Comparison of ENCODE assay signal across 13 mouse cellular contexts in the genomic region with DNA sequence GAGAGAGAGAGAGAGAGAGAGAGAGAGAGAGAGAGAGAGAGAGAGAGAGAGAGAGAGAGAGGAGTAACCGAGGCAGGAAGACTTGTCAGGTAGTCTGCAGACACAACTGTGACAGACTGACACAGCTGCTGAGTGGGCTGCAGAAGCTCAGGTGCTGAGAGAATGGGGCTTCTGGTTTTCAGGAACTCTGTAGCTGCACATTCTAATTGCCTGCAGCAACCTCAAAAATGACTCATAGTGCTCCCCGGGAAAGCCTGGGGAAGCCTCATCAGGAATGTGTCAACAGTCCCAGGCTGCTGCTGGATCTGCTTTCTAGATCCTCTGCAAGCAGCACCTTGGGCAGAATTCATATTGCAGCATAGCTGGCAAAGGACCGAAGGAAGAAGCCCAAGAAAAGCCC.
DNase-seq lines count a peak whose midpoint lies in the region; ATAC-seq and TF ChIP-seq lines count a peak whose summit lies in the region.
"Had no signal": no experiment of that assay in that cellular context is flagged by ENCODE, and none has a peak within 500 bp of the region (broad histone marks: within the 10 kb centered on the region; RNA-seq: fewer than 3 reads in every experiment).

No protein-coding gene starts in this region.

- no peak for TF ChIP-seq POLR2A in heart, adult 2 months (IDR thresholded peaks at IDR 0.05; ENCODE audit: insufficient read depth, low read depth, low read length)

- in situ Hi-C loops in Patski (cut with MboI; ENCODE audit: low pct_unique_long_range_greater_than_20kb) = no loop called here

- H3K4me1 ChIP-seq in heart, embryonic 12.5 days (replicated peaks) = peaks cover 12% of the 10 kb centered on the region
- no peaks in the 10 kb centered on the region for H3K4me1 ChIP-seq in heart, adult 2 months (ENCODE audit: control insufficient read depth, insufficient read depth, low read length)
- peaks cover 22% of the 10 kb centered on the region for H3K4me1 ChIP-seq in limb, embryonic 13.5 days
- H3K4me1 ChIP-seq: heart, embryonic 15.5 days; midbrain, embryonic 15.5 days had no signal

- H3K27me3 ChIP-seq in heart, embryonic 12.5 days (replicated peaks) = no peaks in the 10 kb centered on the region
- no peaks in the 10 kb centered on the region for H3K27me3 ChIP-seq in heart, adult 2 months (ENCODE audit: control insufficient read depth, insufficient read depth, low read length)
- peaks cover 43% of the 10 kb centered on the region for H3K27me3 ChIP-seq in Patski
- H3K27me3 ChIP-seq in limb, embryonic 13.5 days = no peaks in the 10 kb centered on the region
- H3K27me3 ChIP-seq: heart, embryonic 15.5 days; midbrain, embryonic 15.5 days had no signal

- no peak for TF ChIP-seq EP300 in heart, adult 2 months (IDR thresholded peaks at IDR 0.05; ENCODE audit: insufficient read depth, low read depth, low read length)

- no peak overlapping the region for H3K4me3 ChIP-seq in heart, embryonic 12.5 days
- no peak overlapping the region for H3K4me3 ChIP-seq in heart, adult 2 months
- H3K4me3 ChIP-seq in limb, embryonic 13.5 days = no peak overlapping the region
- H3K4me3 ChIP-seq: heart, embryonic 15.5 days; midbrain, embryonic 15.5 days had no signal

- intact Hi-C loops in heart, adult 2 months (cut with DNase I) = no loop called here

- no peak overlapping the region for H3K4me2 ChIP-seq in heart, embryonic 12.5 days
- H3K4me2 ChIP-seq in limb, embryonic 13.5 days (replicated peaks) = no peak overlapping the region
- H3K4me2 ChIP-seq: heart, embryonic 15.5 days; midbrain, embryonic 15.5 days had no signal

- H3K79me2 ChIP-seq in heart, adult 2 months (replicated peaks; ENCODE audit: control insufficient read depth, insufficient read depth, low read length) = no peaks in the 10 kb centered on the region

- POLR2A ChIA-PET in Patski (lab: Charles Lee) = no interaction called here

- no peaks in the 10 kb centered on the region for H3K36me3 ChIP-seq in heart, embryonic 12.5 days
- no peaks in the 10 kb centered on the region for H3K36me3 ChIP-seq in heart, adult 2 months (ENCODE audit: control insufficient read depth, insufficient read depth, low read length)
- no peaks in the 10 kb centered on the region for H3K36me3 ChIP-seq in limb, embryonic 13.5 days
- H3K36me3 ChIP-seq: heart, embryonic 15.5 days; midbrain, embryonic 15.5 days had no signal

- no peak for DNase-seq in heart, adult 2 months
- DNase-seq in Patski (ENCODE audit: low read depth, low spot score) = peak; percentile 27
- DNase-seq in frontal cortex, postnatal 25 days (ENCODE audit: low spot score in 2 of 2) = peak; percentile 20 to 50
- no peak for DNase-seq in kidney, adult 18-20 months
- no peak for DNase-seq in kidney, adult 11 months
- DNase-seq: kidney, adult 8-10 months had no signal

- no peak overlapping the region for H3K9ac ChIP-seq in heart, embryonic 12.5 days
- H3K9ac ChIP-seq in heart, adult 2 months (ENCODE audit: low read depth, low read length) = no peak overlapping the region
- H3K9ac ChIP-seq in limb, embryonic 13.5 days = no peak overlapping the region
- H3K9ac ChIP-seq: heart, embryonic 15.5 days; liver, embryonic 14.5 days; midbrain, embryonic 15.5 days had no signal

- TF ChIP-seq CTCF in heart, adult 2 months (IDR thresholded peaks at IDR 0.05) = no peak
- TF ChIP-seq CTCF in Patski (IDR thresholded peaks at IDR 0.05) = no peak

- 18% methylated on average over 3 of the region's 3 CpGs for WGBS in heart, embryonic 12.5 days
- 37% methylated on average over 3 of the region's 3 CpGs for WGBS in heart, adult 2 months
- WGBS in limb, embryonic 13.5 days = 34% methylated on average over 3 of the region's 3 CpGs

- 0 out of 2 replicates have a peak overlapping the region, but pooled peaks have one; percentile 0 for H3K27ac ChIP-seq in heart, embryonic 12.5 days (ENCODE audit: poor library complexity, severe bottlenecking)
- H3K27ac ChIP-seq in heart, adult 2 months = no peak overlapping the region
- peak overlapping the region; percentile 23; the same call in 1 of the 2 replicates for H3K27ac ChIP-seq in limb, embryonic 13.5 days
- H3K27ac ChIP-seq: heart, embryonic 15.5 days; liver, embryonic 14.5 days; midbrain, embryonic 15.5 days had no signal

- CTCF ChIA-PET in Patski (lab: Charles Lee) = interaction anchor here (0.7 kb wide), 1 partner anchor 246 kb away, joined by 3 read pairs; no protein-coding TSS in a partner anchor

- no peak for ATAC-seq in heart, embryonic 12.5 days (ENCODE audit: insufficient number of reproducible peaks, low FRiP score)
- ATAC-seq in Patski = peak; percentile 97
- no peak for ATAC-seq in limb, embryonic 13.5 days (ENCODE audit: low FRiP score, low read depth)
- no peak for ATAC-seq in monocyte, adult 5-6 weeks (replicated peaks; ENCODE audit: insufficient number of reproducible peaks, low FRiP score, low TSS enrichment, poor library complexity, severe bottlenecking)
- ATAC-seq: activated CD4-positive, CD25-positive, alpha-beta regulatory T cell, adult 4 months; midbrain, embryonic 15.5 days had no signal

- no peaks in the 10 kb centered on the region for H3K9me3 ChIP-seq in heart, embryonic 12.5 days (replicated peaks)
- H3K9me3 ChIP-seq in limb, embryonic 13.5 days = no peaks in the 10 kb centered on the region
- H3K9me3 ChIP-seq: heart, embryonic 15.5 days; midbrain, embryonic 15.5 days had no signal

Comparison
In these comparisons a context has a peak if more than half of its experiments do, and no peak if none do; other contexts are left out.
1. DNase-seq: peak in Patski (single experiment) and frontal cortex, postnatal 25 days (2 of 2); none in heart, adult 2 months (0 of 2), kidney, adult 18-20 months (single experiment) and kidney, adult 11 months (single experiment).